Mouse (Mus musculus) ES-Bruce4 (cell line): ENCODE data around the gene Ssbp4.

Experiments
- EP300 ChIP-seq: IDR thresholded peaks from 2 replicates; pipeline ENCODE4 v1.6.1; 2011; ENCODE audit warnings: low read depth, low read length; ENCODE audit not compliant: insufficient read depth
- POLR2A ChIP-seq: IDR thresholded peaks from one replicate; pipeline ENCODE4 v1.8.1; 2011; ENCODE audit warnings: low read length; ENCODE audit not compliant: insufficient read depth

DNA sequence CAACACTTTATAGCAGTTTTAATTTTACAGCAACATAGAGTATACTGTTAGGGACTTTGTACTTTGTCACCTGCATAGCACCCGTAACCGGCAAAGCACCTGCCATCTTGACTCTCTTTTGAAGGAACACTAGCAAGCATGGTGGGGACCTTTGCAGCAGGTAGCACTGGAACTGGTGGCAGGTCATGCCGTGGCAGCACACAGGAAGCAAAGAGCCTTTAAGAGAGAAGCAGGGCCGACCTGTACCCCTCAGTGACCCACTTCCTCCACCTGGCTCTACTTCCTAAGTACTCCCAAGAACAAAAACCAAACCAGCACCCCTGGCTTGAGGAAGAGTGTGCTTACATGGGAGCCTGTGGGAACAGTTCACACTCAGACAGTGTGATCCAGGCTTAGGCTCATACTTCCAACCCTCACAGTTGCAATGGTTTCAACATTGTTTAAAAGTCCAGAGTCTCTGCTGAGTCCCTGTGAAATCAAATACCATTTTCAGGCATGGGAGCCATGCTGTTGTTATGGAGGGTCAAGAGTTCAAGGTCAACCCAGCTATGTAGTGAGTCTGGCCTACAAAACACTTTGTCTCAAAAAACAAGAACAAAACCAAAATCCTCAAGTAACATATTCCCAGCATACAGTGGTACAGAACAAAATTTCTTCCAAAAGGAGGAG lies 53.5 kb downstream of the Ssbp4 start:
- TF ChIP-seq POLR2A: no peak
- TF ChIP-seq EP300: no peak
